Mouse (Mus musculus): ENCODE data around the gene Cd3d.

GRCm38 (mm10) chr9:44983001-44983400, 1.4 kb downstream of the Cd3d start:
- TF ChIP-seq HCFC1 (IDR thresholded peaks at IDR 0.05; ENCODE audit: borderline replicate concordance, insufficient read depth, low read length) (no peak), MAFK (IDR thresholded peaks at IDR 0.05; ENCODE audit: insufficient read depth, low read depth, low read length) (no peak), ZC3H11A (IDR thresholded peaks at IDR 0.05; ENCODE audit: borderline replicate concordance, low read depth, low read length) (no peak), CHD2 (IDR thresholded peaks at IDR 0.05; ENCODE audit: low read depth, low read length) (no peak), ZNF384 (IDR thresholded peaks at IDR 0.05; ENCODE audit: low read depth, low read length) (no peak)

Measured in ES-E14 (cell line).